Mouse (Mus musculus) lung, postnatal 36 days (tissue): ENCODE results near the gene Myo10.

ENCODE experiments used
- DNase-seq: peaks from one replicate; pipeline ENCODE4 v3.0.0; 2022; ENCODE audit warnings: mixed read lengths

Gene Myo10

DNA sequence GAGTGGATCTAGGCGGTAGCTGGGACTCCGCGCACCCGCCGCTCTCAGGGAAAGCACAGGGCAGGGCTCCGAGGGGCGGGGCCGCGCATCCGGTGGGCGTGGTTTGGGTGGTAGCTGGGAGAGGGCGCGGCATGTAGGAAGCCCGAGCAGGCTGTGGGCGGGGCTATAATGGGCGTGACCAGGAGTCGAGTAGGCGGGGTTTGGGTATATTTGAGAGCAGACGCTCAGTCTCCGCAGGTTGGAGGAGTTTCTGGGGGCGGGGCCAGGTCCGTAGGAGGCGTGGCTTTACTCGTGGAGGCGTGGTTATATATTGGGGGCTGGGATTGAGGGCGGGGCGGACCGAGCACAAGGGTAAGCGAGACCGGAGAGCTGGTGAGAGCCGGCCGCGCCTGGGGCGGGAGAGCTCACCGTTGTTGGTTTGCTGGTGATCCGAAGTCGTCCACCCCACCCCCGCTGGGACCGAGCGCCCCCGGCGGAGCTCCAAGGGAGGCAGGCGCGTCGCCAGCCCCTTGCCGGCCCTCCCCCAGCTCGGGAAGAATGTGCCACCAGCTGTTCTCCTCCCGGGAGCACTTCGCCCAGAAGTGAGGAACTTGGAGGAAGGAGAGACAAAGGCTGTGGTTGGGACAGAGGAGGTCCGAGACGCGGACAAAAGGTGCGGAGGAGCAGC, at the start of gene Myo10:
Myo10 (plus strand) TSS at position 326 of the 667 bp plus-strand sequence.
- DNase-seq = peak; percentile 100

GRCm38 (mm10) chr15:25573113-25573512, 49.2 kb upstream of the Myo10 start:
- no peak for DNase-seq

- DNase-seq = no peak
Measured at GRCm38 (mm10) chr15:25573876-25574601, 48.3 kb upstream of the Myo10 start.

- no peak for DNase-seq
Measured at GRCm38 (mm10) chr15:25577327-25578051, 44.8 kb upstream of the Myo10 start.

DNA sequence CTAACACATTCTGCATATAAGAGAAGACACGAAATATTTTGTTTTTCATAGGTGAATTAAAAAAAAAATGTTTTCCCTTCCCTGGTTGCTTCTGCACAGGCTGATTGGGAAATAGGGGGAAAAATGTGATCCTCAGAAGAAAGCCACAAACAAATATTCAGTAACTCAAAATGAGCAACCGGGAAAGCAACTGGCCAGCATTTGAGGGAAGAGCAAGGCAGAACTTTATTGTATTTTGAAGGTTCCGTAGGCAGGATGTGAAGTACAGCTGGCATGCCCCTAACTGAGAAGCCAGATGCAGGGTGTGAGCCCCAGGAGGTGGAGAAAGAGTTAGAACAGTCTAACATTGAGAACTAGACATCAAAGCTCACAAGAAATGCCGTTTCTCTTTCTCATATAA, 44.0 kb upstream of the Myo10 start:
- DNase-seq = no peak

DNA sequence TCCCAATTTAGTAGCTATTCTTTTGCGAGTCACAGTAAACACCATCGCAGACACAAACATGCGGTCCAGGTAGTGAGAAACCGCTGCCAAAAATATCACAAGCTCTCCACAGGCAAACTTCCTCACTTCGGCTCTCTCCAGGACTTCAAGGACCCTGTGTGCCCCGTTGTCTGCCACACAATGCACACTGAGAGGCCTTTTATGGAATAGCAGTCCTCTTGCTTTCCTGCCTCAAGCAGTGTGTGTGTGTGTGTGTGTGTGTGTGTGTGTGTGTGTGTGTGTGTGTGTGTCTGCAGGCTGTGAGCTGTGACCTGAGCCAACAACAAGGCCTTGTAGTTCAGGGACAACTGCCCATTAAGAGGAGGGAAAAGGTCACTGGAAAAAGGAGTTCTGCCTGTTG, 41.6 kb upstream of the Myo10 start:
- peak; percentile 57 for DNase-seq

GRCm38 (mm10) chr15:25582055-25582454, 40.3 kb upstream of the Myo10 start:
- no peak for DNase-seq

DNA sequence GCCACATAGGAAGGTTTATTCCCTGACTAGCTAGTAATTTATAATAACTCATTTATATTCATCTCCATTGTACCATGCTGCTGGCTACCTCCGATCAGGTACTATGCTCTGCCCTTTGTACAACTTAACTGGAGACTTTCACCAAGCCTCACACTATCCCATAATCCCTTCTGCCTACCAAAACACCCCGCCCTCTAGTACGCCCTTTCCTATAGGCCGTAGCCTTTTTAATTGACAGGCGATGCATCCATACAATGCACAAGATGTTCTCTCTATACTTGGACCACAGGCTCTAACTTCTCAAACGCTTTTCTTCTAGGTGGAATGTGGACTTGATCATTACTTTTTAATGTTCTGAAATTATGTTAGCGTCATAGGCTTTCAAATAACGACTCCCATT, 39.0 kb upstream of the Myo10 start:
- no peak for DNase-seq

GRCm38 (mm10) chr15:25586828-25587227, 35.5 kb upstream of the Myo10 start:
- no peak for DNase-seq

DNA sequence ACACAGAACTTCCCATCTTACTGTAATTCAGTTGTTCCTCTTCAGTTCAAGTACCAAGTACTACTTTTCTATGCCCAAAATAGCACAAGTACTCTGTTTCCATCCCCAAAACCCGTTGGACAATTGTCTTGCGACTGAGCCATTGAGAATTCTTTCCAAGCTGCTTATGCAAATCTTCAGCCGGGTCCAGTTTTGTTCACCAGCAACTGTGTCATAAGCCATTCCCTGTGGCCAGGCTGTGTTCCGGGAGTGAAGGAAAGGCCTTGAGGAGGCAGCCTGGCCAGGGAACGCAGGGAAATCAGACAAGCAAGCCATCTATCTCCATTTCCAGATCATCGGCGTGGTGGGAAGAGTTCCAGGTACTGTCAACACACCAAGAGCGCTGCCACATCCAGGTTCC, 34.4 kb upstream of the Myo10 start:
- peak; percentile 15 for DNase-seq

- DNase-seq = no peak
Measured at GRCm38 (mm10) chr15:25589318-25589902, 32.9 kb upstream of the Myo10 start.

DNA sequence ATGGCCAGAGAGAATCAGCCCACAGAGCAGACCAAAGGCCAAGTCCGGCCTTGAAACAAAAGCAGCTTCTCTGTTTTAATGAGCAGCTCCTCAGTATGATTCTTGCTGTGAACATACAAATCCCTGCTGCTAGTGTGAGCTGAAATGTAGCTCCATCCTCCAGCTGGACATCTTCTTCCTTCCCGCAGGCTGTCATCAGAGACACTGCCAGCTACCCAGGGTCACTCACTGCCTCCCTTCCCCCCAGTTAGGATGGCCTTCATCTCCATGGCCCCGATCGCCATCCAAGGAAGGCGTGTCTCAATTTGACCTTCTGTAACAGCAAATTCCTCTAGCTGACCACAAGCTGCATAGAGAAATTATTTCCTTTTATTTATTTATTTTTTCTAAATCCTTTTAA, 32.4 kb upstream of the Myo10 start:
- DNase-seq = peak; percentile 83

DNA sequence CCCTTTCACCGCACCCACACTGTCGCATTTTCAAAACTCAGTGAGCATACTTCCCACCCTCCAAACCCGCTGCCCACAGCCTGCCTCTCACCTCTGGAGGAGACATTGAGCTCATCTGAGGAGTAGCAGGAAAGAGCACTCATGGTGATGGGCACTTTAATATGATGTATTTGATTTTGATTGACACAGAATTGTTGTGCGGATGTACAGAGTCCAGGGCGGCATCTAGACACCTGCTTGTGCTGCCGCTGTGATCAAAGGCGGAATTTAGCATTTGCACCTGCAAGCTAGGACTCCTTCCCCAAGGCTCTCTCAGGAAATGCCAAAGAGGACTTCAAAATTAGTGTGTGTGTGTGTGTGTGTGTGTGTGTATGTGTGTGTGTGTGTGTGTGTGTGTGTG, 31.4 kb upstream of the Myo10 start:
- no peak for DNase-seq

DNA sequence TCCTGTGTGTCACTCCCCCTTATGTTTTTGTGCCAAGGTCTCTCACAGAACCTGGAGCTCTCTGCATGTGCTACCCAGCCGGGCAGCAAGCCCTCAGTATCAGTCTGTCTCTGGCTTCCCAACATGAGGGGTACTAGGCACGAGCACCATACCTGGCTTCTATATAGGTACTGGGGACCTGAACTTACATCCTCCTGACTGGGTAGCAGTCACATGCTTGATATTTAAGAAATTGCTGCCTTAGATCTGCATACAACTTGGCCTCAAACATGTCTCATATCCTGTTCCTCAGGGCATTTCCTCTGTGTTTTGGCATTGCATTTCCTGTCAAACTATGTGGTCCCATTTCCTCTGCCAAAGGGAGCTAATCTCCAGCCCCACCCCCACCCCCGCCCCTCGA, 30.4 kb upstream of the Myo10 start:
- peak; percentile 12 for DNase-seq

DNA sequence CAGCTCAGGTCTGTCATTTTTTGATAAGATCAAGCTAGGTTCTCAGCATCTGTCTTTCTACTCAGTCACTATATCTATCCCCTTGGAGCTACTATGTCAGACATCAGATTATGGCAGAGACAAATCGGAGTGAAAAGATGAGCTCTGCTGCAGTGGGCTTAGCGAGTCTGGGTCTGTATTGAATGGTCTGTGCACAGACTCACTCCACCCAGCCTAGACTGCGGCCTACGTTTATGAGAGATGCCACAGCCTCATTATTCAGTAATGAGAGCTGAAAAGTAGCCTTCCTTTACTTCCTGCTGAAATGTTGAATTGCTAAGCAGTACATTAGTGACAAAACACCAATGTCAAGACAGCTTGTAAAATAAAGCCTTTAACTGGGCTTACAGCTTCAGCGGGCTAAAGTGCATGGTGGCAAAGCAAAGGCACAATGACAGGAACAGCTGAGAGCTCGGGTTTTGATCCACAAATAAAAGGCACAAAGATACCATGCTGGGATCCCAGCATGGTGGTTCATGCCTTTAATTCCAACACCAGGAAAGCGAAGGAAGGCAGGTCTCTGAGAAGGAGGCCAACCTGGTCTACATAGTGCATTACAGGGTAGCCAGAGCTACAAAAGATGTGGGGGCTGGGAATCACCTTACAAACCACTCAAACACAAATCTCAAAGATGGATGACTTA, 28.7 kb upstream of the Myo10 start:
- DNase-seq = no peak

DNA sequence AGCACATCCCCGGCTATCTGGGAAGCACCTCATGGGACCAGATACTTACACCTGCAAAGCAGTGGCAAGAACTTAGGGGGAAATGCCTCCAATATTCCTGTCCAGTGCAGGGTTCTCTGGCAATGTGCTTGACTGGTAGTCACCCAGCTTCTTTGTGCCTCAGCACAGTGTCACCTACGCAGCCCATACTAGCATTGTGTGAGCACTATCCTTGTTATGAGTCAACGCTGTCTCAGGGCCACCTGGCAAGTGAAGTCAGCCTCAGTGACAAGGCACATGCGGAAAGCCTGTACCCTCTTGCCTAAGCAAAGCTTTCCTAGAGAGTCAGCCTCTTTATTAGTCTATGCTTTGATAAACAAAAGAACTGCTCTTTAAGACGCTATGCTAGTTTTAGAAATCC, 24.0 kb upstream of the Myo10 start:
- DNase-seq = no peak

- no peak for DNase-seq
Measured at GRCm38 (mm10) chr15:25602306-25602705, 20.0 kb upstream of the Myo10 start.

GRCm38 (mm10) chr15:25603286-25603685, 19.0 kb upstream of the Myo10 start:
- DNase-seq = peak; percentile 32

- no peak for DNase-seq
Measured at GRCm38 (mm10) chr15:25604231-25604630, 18.1 kb upstream of the Myo10 start.

GRCm38 (mm10) chr15:25605376-25605775, 16.9 kb upstream of the Myo10 start:
- no peak for DNase-seq

DNA sequence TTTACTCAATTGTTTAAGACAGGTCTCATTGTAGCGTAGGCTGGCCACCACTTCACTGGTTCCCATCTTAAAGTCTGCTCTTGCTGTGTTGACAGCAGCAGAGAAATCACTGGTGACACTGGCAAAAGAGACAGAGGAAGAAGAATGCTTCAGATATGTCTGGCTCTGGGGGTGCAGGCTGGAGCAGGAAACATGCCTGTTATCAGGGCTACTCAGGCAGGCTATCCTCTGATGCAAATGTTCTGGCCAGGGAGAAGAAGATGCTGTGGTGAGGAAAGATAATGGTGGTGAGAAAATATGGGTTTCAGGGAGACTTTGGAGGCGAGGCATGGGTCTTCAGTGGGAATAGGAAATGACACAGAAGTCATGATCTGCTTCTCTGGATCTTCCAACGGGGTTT, 13.6 kb upstream of the Myo10 start:
- no peak for DNase-seq

DNA sequence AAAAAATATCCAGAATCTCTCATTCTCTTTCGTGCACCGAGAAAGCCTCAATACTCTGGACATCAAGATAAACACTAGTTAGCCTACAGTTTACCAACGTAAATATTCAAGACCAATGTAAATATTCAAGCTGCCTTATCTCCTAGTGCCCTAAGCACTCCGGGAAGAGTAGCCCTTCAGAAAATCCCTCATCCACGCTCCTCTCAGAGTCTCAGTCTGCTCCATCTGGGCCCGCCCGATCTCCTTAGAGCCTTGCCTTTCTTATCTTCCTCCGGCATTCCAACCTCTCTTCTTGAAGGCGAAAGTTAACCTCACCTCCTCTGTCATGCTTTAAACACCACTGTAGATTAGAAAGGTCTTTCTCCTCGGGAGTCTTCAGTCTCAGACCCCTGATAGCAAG, 13.1 kb upstream of the Myo10 start:
- no peak for DNase-seq

DNA sequence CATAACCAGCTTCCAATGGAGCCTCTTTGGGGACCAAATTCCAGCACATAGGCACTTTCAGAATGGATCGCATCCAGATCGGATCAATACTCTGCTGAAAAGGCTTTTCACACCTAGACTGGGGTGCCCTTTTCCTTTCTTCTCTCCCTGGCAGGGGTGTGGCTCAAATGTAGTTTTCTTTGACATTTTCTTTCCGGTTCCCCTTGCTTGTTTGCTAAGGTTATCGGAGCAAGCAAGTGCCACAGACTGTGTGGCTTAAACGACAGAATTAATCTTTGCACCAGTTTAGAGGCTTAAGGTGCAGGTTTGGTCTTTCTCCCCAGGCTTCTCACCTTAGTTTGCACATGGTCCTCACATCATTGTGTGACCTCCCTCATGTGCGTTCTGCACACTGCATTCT, 11.1 kb upstream of the Myo10 start:
- DNase-seq = no peak
